Mouse (Mus musculus): ENCODE data around the gene Galk2. TPM values are rescaled to one million over a fixed set of nuclear protein-coding genes. Genes with fewer than 3 reads are reported as not detected.

Galk2 gene
- polyA plus RNA-seq, 1 experiment from 2014 or later, result 46.0 TPM

GRCm38 (mm10) chr2:125870159-125870558, 11.2 kb downstream of the Galk2 start:
- no peak overlapping the region for H3K9ac ChIP-seq (ENCODE audit: low read length)
- H3K9me3 ChIP-seq (ENCODE audit: control insufficient read depth, low read length), result no peaks in the 10 kb centered on the region
- peaks cover 9% of the 10 kb centered on the region; the same call in 1 of the 2 replicates for H3K36me3 ChIP-seq (ENCODE audit: control insufficient read depth, insufficient read depth, low read length)
- no peak overlapping the region for H3K4me3 ChIP-seq (ENCODE audit: low read depth, low read length)
- DNase-seq (ENCODE audit: low spot score), result no peak
- no peak overlapping the region for H3K4me2 ChIP-seq (ENCODE audit: low read length)
- no peaks in the 10 kb centered on the region for H3K4me1 ChIP-seq (replicated peaks; ENCODE audit: control insufficient read depth, insufficient read depth, low read length)
- WGBS, result 71% methylated on average over 3 of the region's 3 CpGs
- H3K27ac ChIP-seq (ENCODE audit: low read depth), result no peak overlapping the region
- no peaks in the 10 kb centered on the region for H3K27me3 ChIP-seq (replicated peaks; ENCODE audit: control insufficient read depth, insufficient read depth, low read length)
- ATAC-seq (replicated peaks; ENCODE audit: low FRiP score, low TSS enrichment, low read depth), result no peak

GRCm38 (mm10) chr2:125885891-125886576, 27.1 kb downstream of the Galk2 start:
- Histone ChIP-seq H3K9me3 (ENCODE audit: control insufficient read depth, low read length) (no peaks in the 10 kb centered on the region), H3K27me3 (replicated peaks; ENCODE audit: control insufficient read depth, insufficient read depth, low read length) (no peaks in the 10 kb centered on the region), H3K9ac (ENCODE audit: low read length) (no peak overlapping the region), H3K27ac (ENCODE audit: low read depth) (no peak overlapping the region), H3K4me1 (replicated peaks; ENCODE audit: control insufficient read depth, insufficient read depth, low read length) (no peaks in the 10 kb centered on the region), H3K4me3 (ENCODE audit: low read depth, low read length) (no peak overlapping the region), H3K36me3 (ENCODE audit: control insufficient read depth, insufficient read depth, low read length) (peaks cover 7% of the 10 kb centered on the region; the same call in 1 of the 2 replicates), H3K4me2 (ENCODE audit: low read length) (no peak overlapping the region)
- no peak for ATAC-seq (replicated peaks; ENCODE audit: low FRiP score, low TSS enrichment, low read depth)
- DNase-seq (ENCODE audit: low spot score), result no peak
- 75% methylated on average over 4 of the region's 4 CpGs for WGBS

GRCm38 (mm10) chr2:125893096-125893495, 34.2 kb downstream of the Galk2 start:
- Histone ChIP-seq H3K4me3 (ENCODE audit: low read depth, low read length) (no peak overlapping the region), H3K36me3 (ENCODE audit: control insufficient read depth, insufficient read depth, low read length) (peaks cover 21% of the 10 kb centered on the region), H3K4me1 (replicated peaks; ENCODE audit: control insufficient read depth, insufficient read depth, low read length) (no peaks in the 10 kb centered on the region), H3K9ac (ENCODE audit: low read length) (no peak overlapping the region), H3K27ac (ENCODE audit: low read depth) (no peak overlapping the region), H3K4me2 (ENCODE audit: low read length) (no peak overlapping the region), H3K9me3 (ENCODE audit: control insufficient read depth, low read length) (no peaks in the 10 kb centered on the region), H3K27me3 (replicated peaks; ENCODE audit: control insufficient read depth, insufficient read depth, low read length) (no peaks in the 10 kb centered on the region)
- 46% methylated on average over 6 of the region's 6 CpGs for WGBS
- no peak for DNase-seq (ENCODE audit: low spot score)
- ATAC-seq (replicated peaks; ENCODE audit: low FRiP score, low TSS enrichment, low read depth), result no peak

- H3K4me3 ChIP-seq (ENCODE audit: low read depth, low read length), result no peak overlapping the region
- 74% methylated on average over 4 of the region's 4 CpGs for WGBS
- H3K9ac ChIP-seq (ENCODE audit: low read length), result no peak overlapping the region
- no peak overlapping the region for H3K27ac ChIP-seq (ENCODE audit: low read depth)
- peaks cover 21% of the 10 kb centered on the region for H3K36me3 ChIP-seq (ENCODE audit: control insufficient read depth, insufficient read depth, low read length)
- no peak for ATAC-seq (replicated peaks; ENCODE audit: low FRiP score, low TSS enrichment, low read depth)
- no peaks in the 10 kb centered on the region for H3K9me3 ChIP-seq (ENCODE audit: control insufficient read depth, low read length)
- DNase-seq (ENCODE audit: low spot score), result no peak
- no peak overlapping the region for H3K4me2 ChIP-seq (ENCODE audit: low read length)
- H3K27me3 ChIP-seq (replicated peaks; ENCODE audit: control insufficient read depth, insufficient read depth, low read length), result no peaks in the 10 kb centered on the region
- no peaks in the 10 kb centered on the region for H3K4me1 ChIP-seq (replicated peaks; ENCODE audit: control insufficient read depth, insufficient read depth, low read length)
These were observed 36.2 kb downstream of the Galk2 start for GRCm38 (mm10) chr2:125895099-125895498.

GRCm38 (mm10) chr2:125896355-125896754, 37.4 kb downstream of the Galk2 start:
- 87% methylated on average over 3 of the region's 3 CpGs for WGBS
- ATAC-seq (replicated peaks; ENCODE audit: low FRiP score, low TSS enrichment, low read depth) (no peak), DNase-seq (ENCODE audit: low spot score) (no peak)

GRCm38 (mm10) chr2:125900797-125901410, 42.0 kb downstream of the Galk2 start:
- no peak overlapping the region for H3K4me3 ChIP-seq (ENCODE audit: low read depth, low read length)
- ATAC-seq (replicated peaks; ENCODE audit: low FRiP score, low TSS enrichment, low read depth), result no peak
- H3K27me3 ChIP-seq (replicated peaks; ENCODE audit: control insufficient read depth, insufficient read depth, low read length), result no peaks in the 10 kb centered on the region
- no peak overlapping the region for H3K27ac ChIP-seq (ENCODE audit: low read depth)
- H3K9ac ChIP-seq (ENCODE audit: low read length), result no peak overlapping the region
- H3K4me1 ChIP-seq (replicated peaks; ENCODE audit: control insufficient read depth, insufficient read depth, low read length), result no peaks in the 10 kb centered on the region
- no peak overlapping the region for H3K4me2 ChIP-seq (ENCODE audit: low read length)
- no peaks in the 10 kb centered on the region for H3K9me3 ChIP-seq (ENCODE audit: control insufficient read depth, low read length)
- peaks cover 30% of the 10 kb centered on the region for H3K36me3 ChIP-seq (ENCODE audit: control insufficient read depth, insufficient read depth, low read length)
- DNase-seq (ENCODE audit: low spot score), result no peak
- WGBS, result 87% methylated on average over 6 of the region's 6 CpGs

More at GRCm38 (mm10) chr2:125896355-125896754, 37.4 kb downstream of the Galk2 start:
- H3K4me2 ChIP-seq (ENCODE audit: low read length), result no peak overlapping the region
- H3K9ac ChIP-seq (ENCODE audit: low read length), result no peak overlapping the region
- H3K27ac ChIP-seq (ENCODE audit: low read depth), result no peak overlapping the region
- H3K4me3 ChIP-seq (ENCODE audit: low read depth, low read length), result no peak overlapping the region
- H3K27me3 ChIP-seq (replicated peaks; ENCODE audit: control insufficient read depth, insufficient read depth, low read length), result no peaks in the 10 kb centered on the region
- peaks cover 27% of the 10 kb centered on the region for H3K36me3 ChIP-seq (ENCODE audit: control insufficient read depth, insufficient read depth, low read length)
- no peaks in the 10 kb centered on the region for H3K9me3 ChIP-seq (ENCODE audit: control insufficient read depth, low read length)
- no peaks in the 10 kb centered on the region for H3K4me1 ChIP-seq (replicated peaks; ENCODE audit: control insufficient read depth, insufficient read depth, low read length)

- 92% methylated on average over 3 of the region's 3 CpGs for WGBS
- no peak for ATAC-seq (replicated peaks; ENCODE audit: low FRiP score, low TSS enrichment, low read depth)
- no peaks in the 10 kb centered on the region for H3K4me1 ChIP-seq (replicated peaks; ENCODE audit: control insufficient read depth, insufficient read depth, low read length)
These were observed 42.5 kb downstream of the Galk2 start for GRCm38 (mm10) chr2:125901426-125901825.

GRCm38 (mm10) chr2:125906407-125907066, 47.6 kb downstream of the Galk2 start:
- DNase-seq (ENCODE audit: low spot score) (no peak), ATAC-seq (replicated peaks; ENCODE audit: low FRiP score, low TSS enrichment, low read depth) (no peak)
- Histone ChIP-seq H3K4me3 (ENCODE audit: low read depth, low read length) (no peak overlapping the region), H3K4me1 (replicated peaks; ENCODE audit: control insufficient read depth, insufficient read depth, low read length) (no peaks in the 10 kb centered on the region), H3K27me3 (replicated peaks; ENCODE audit: control insufficient read depth, insufficient read depth, low read length) (no peaks in the 10 kb centered on the region), H3K36me3 (ENCODE audit: control insufficient read depth, insufficient read depth, low read length) (0 out of 2 replicates have a peak, but pooled peaks cover 3% of the 10 kb centered on the region), H3K9me3 (ENCODE audit: control insufficient read depth, low read length) (no peaks in the 10 kb centered on the region), H3K4me2 (ENCODE audit: low read length) (no peak overlapping the region), H3K27ac (ENCODE audit: low read depth) (no peak overlapping the region), H3K9ac (ENCODE audit: low read length) (no peak overlapping the region)
- 55% methylated on average over 4 of the region's 4 CpGs for WGBS

More at GRCm38 (mm10) chr2:125901426-125901825, 42.5 kb downstream of the Galk2 start:
- Histone ChIP-seq H3K9me3 (ENCODE audit: control insufficient read depth, low read length) (no peaks in the 10 kb centered on the region), H3K36me3 (ENCODE audit: control insufficient read depth, insufficient read depth, low read length) (peaks cover 31% of the 10 kb centered on the region), H3K4me2 (ENCODE audit: low read length) (no peak overlapping the region), H3K4me3 (ENCODE audit: low read depth, low read length) (no peak overlapping the region), H3K9ac (ENCODE audit: low read length) (no peak overlapping the region), H3K27me3 (replicated peaks; ENCODE audit: control insufficient read depth, insufficient read depth, low read length) (no peaks in the 10 kb centered on the region), H3K27ac (ENCODE audit: low read depth) (no peak overlapping the region)
- no peak for DNase-seq (ENCODE audit: low spot score)
